Mouse (Mus musculus) lung, adult 18-20 months (tissue): ENCODE results near the gene Pla2g5.
A peak's percentile ranks its signal among the peaks of the same experiment; 100 is the strongest.

Experiments used
- DNase-seq, 2 experiments: peaks; one replicate each; pipeline ENCODE4 v3.0.0; 2022; ENCODE audit warnings: mixed read lengths in 2 of 2

Gene Pla2g5

GRCm38 (mm10) chr4:138796513-138797216 lies 66.6 kb downstream of the Pla2g5 start:
- DNase-seq: no peak

- no peak for DNase-seq
These were observed 68.9 kb downstream of the Pla2g5 start for GRCm38 (mm10) chr4:138794344-138794743.

GRCm38 (mm10) chr4:138793276-138793675 lies 70.0 kb downstream of the Pla2g5 start:
- DNase-seq: peak in 1 of 2 experiments; percentile 29

GRCm38 (mm10) chr4:138792599-138792998 lies 70.7 kb downstream of the Pla2g5 start:
- peak in 1 of 2 experiments; percentile 43 for DNase-seq

- DNase-seq: no peak
These were observed 71.8 kb downstream of the Pla2g5 start for GRCm38 (mm10) chr4:138791452-138791851.

- no peak for DNase-seq
These were observed 74.9 kb downstream of the Pla2g5 start for GRCm38 (mm10) chr4:138788381-138788780.

- no peak for DNase-seq
These were observed 77.1 kb downstream of the Pla2g5 start for GRCm38 (mm10) chr4:138786141-138786540.

- DNase-seq: no peak
These were observed 77.6 kb downstream of the Pla2g5 start for GRCm38 (mm10) chr4:138785721-138786120.

GRCm38 (mm10) chr4:138782098-138782497 lies 81.2 kb downstream of the Pla2g5 start:
- no peak for DNase-seq

- DNase-seq: no peak
These were observed 83.0 kb downstream of the Pla2g5 start for GRCm38 (mm10) chr4:138780300-138780699.

GRCm38 (mm10) chr4:138777417-138778407 lies 85.6 kb downstream of the Pla2g5 start:
- no peak for DNase-seq

- no peak for DNase-seq
These were observed 87.8 kb downstream of the Pla2g5 start, which contains the start of gene Pla2g2d for GRCm38 (mm10) chr4:138775435-138775834. TSS of gene Pla2g2d (plus strand) at chr4:138775735.

GRCm38 (mm10) chr4:138772386-138772785 lies 90.9 kb downstream of the Pla2g5 start:
- DNase-seq: no peak

GRCm38 (mm10) chr4:138771970-138772369 lies 91.3 kb downstream of the Pla2g5 start:
- DNase-seq: no peak

- DNase-seq: no peak
These were observed 101.0 kb downstream of the Pla2g5 start for GRCm38 (mm10) chr4:138762266-138762665.

GRCm38 (mm10) chr4:138757416-138757815 lies 105.9 kb downstream of the Pla2g5 start, which contains the start of gene Pla2g2f:
TSS of gene Pla2g2f (minus strand) at chr4:138757626.
- no peak for DNase-seq

- no peak for DNase-seq
These were observed 107.3 kb downstream of the Pla2g5 start for GRCm38 (mm10) chr4:138755983-138756382.

- no peak for DNase-seq
These were observed 107.8 kb downstream of the Pla2g5 start for GRCm38 (mm10) chr4:138755439-138755838.

- no peak for DNase-seq
These were observed 108.8 kb downstream of the Pla2g5 start for GRCm38 (mm10) chr4:138754432-138754831.

- no peak for DNase-seq
These were observed 109.7 kb downstream of the Pla2g5 start for GRCm38 (mm10) chr4:138753608-138754007.

GRCm38 (mm10) chr4:138752603-138753002 lies 110.7 kb downstream of the Pla2g5 start:
- no peak for DNase-seq
